Mouse (Mus musculus): ENCODE data around the gene Wdsub1.

DNA sequence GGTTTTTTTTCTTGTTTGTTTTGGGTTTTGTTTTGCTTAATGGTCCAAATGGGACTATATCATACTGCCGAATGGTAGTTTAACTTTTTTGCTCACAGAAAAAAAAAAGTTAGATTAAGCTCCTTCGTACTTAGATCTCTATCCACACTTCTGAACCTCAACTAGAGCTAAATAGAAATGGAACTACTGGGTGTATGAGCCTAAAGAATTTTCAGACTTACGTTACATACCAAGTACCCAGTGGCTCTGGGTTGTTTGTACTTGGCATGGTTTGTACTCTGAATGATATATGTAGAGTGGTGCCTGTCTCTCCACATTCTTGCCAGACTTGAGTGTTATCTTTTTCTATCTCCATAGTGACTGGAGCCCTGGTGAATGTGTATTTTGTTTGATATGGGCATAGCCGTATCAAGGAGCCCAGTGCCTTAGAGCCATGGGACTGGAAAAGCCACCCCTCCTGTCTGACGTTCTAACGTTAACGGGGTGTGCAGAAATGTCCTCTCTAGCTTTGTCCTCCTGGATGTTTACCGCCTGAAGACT, 421 bp upstream of the Wdsub1 start:
- TF ChIP-seq EP300 (IDR thresholded peaks at IDR 0.05; ENCODE audit: low read length) (no peak), MAX (IDR thresholded peaks at IDR 0.05; ENCODE audit: low read length) (no peak), E2F4 (IDR thresholded peaks at IDR 0.05; ENCODE audit: insufficient replicate concordance, low read depth, low read length) (no peak)

Measured in CH12.LX (cell line).